Mouse (Mus musculus) lung, embryonic 14.5 days (tissue): ENCODE results near the gene Mapre1. TPM values are rescaled to one million over a fixed set of nuclear protein-coding genes. Genes with fewer than 3 reads are reported as not detected.

Experiments
- ATAC-seq: fragments of 200-750 bp; cut with Nextera tagmentation; 2 replicates; pipeline ENCODE4 v1.8.0; 2017; ENCODE audit warnings: mild to moderate bottlenecking, moderate TSS enrichment, moderate library complexity; ENCODE audit not compliant: insufficient read depth
- DNase-seq: peaks from one replicate; pipeline ENCODE4 v3.0.0-alpha.2; 2015
- H3K27ac ChIP-seq: fragments of 300-500 bp; sonication (generic); 2 replicates; pipeline ENCODE4 v1.5.1; 2014; ENCODE audit warnings: low read depth, mild to moderate bottlenecking, moderate library complexity
- H3K27me3 ChIP-seq: fragments of 300-500 bp; sonication (generic); 2 replicates; pipeline ENCODE4 v1.6.1; 2014; ENCODE audit warnings: low read length, control low read depth; ENCODE audit not compliant: insufficient read depth
- H3K36me3 ChIP-seq: fragments of 300-500 bp; sonication (generic); 2 replicates; pipeline ENCODE4 v1.6.1; 2014; ENCODE audit warnings: control low read depth; ENCODE audit not compliant: insufficient read depth
- H3K4me1 ChIP-seq: fragments of 300-500 bp; sonication (generic); 2 replicates; pipeline ENCODE4 v1.6.1; 2014; ENCODE audit warnings: antibody characterized with exemption, control low read depth; ENCODE audit not compliant: insufficient read depth
- H3K4me2 ChIP-seq: fragments of 300-500 bp; sonication (generic); 2 replicates; pipeline ENCODE4 v1.6.1; 2014; ENCODE audit warnings: mild to moderate bottlenecking
- H3K4me3 ChIP-seq: fragments of 300-500 bp; sonication (generic); 2 replicates; pipeline ENCODE4 v1.5.1; 2014; ENCODE audit warnings: low read depth, low read length
- H3K9ac ChIP-seq: fragments of 300-500 bp; sonication (generic); 2 replicates; pipeline ENCODE4 v1.6.1; 2014
- H3K9me3 ChIP-seq: fragments of 300-500 bp; sonication (generic); 2 replicates; pipeline ENCODE4 v1.6.1; 2016; ENCODE audit warnings: low read depth, low read length, control low read depth
- CTCF ChIP-seq: IDR thresholded peaks from 2 replicates; pipeline ENCODE4 v1.5.1; 2016; ENCODE audit warnings: antibody characterized with exemption, low read depth
- WGBS: fragments of 180-500 bp; shearing (Covaris S2); extraction: QIAGEN DNeasy Blood & Tissue Kit; methylation state at CpG from one replicate; pipeline ENCODE4 v1.1.7; 2014; 5-methylcytosine and 5-hydroxymethylcytosine counted together
- polyA plus RNA-seq: library from polyadenylated mRNA; unstranded; fragments of >200 nt; fragmentation: Nextera tagmentation; extraction: Ambion mirVana; gene quantifications from 2 replicates; pipeline ENCODE4 v1.2.1, GENCODE M21; 2014

Gene Mapre1
- polyA plus RNA-seq, 1 experiment from 2014 or later = 235 TPM

GRCm38 (mm10) chr2:153747994-153748393 lies 6.9 kb downstream of the Mapre1 start:
- no peak for DNase-seq
- no peak overlapping the region for H3K4me2 ChIP-seq
- H3K9ac ChIP-seq = no peak overlapping the region
- H3K36me3 ChIP-seq = peaks cover 39% of the 10 kb centered on the region
- peaks cover 3% of the 10 kb centered on the region; the same call in 1 of the 2 replicates for H3K4me1 ChIP-seq
- no peak overlapping the region for H3K27ac ChIP-seq
- no peak for TF ChIP-seq CTCF
- ATAC-seq = no peak
- H3K27me3 ChIP-seq = no peaks in the 10 kb centered on the region
- H3K4me3 ChIP-seq = no peak overlapping the region
- no peaks in the 10 kb centered on the region for H3K9me3 ChIP-seq

GRCm38 (mm10) chr2:153750363-153750762 lies 9.3 kb downstream of the Mapre1 start:
- ATAC-seq = peak; percentile 35; the same call in 1 of the 2 replicates
- Histone ChIP-seq H3K4me3 (no peak overlapping the region), H3K27ac (no peak overlapping the region), H3K36me3 (peaks cover 54% of the 10 kb centered on the region), H3K9ac (no peak overlapping the region), H3K27me3 (no peaks in the 10 kb centered on the region), H3K4me2 (no peak overlapping the region), H3K9me3 (no peaks in the 10 kb centered on the region), H3K4me1 (no peaks in the 10 kb centered on the region)
- TF ChIP-seq CTCF = no peak
- peak; percentile 60 for DNase-seq
- 57% methylated on average over 2 of the region's 2 CpGs for WGBS

GRCm38 (mm10) chr2:153762121-153762520 lies 21.0 kb downstream of the Mapre1 start:
- H3K9me3 ChIP-seq = no peaks in the 10 kb centered on the region
- H3K9ac ChIP-seq = no peak overlapping the region
- H3K27me3 ChIP-seq = no peaks in the 10 kb centered on the region
- DNase-seq (no peak), ATAC-seq (no peak)
- H3K4me3 ChIP-seq = no peak overlapping the region
- H3K36me3 ChIP-seq = peaks cover 93% of the 10 kb centered on the region
- no peak for TF ChIP-seq CTCF
- H3K4me2 ChIP-seq = no peak overlapping the region
- H3K4me1 ChIP-seq = no peaks in the 10 kb centered on the region
- 85% methylated on average over 5 of the region's 5 CpGs for WGBS
- no peak overlapping the region for H3K27ac ChIP-seq

- H3K36me3 ChIP-seq = peaks cover 76% of the 10 kb centered on the region
- no peaks in the 10 kb centered on the region for H3K27me3 ChIP-seq
These were observed 26.4 kb downstream of the Mapre1 start for GRCm38 (mm10) chr2:153767484-153767883.

GRCm38 (mm10) chr2:153768881-153769280 lies 27.8 kb downstream of the Mapre1 start:
- no peaks in the 10 kb centered on the region for H3K27me3 ChIP-seq
- no peak overlapping the region for H3K4me3 ChIP-seq
- no peak for TF ChIP-seq CTCF
- no peak for DNase-seq
- H3K9ac ChIP-seq = no peak overlapping the region
- H3K4me2 ChIP-seq = no peak overlapping the region
- 0 out of 2 replicates have a peak, but pooled peaks cover 3% of the 10 kb centered on the region for H3K4me1 ChIP-seq
- WGBS = 86% methylated on average over 2 of the region's 2 CpGs
- H3K9me3 ChIP-seq = no peaks in the 10 kb centered on the region
- ATAC-seq = no peak
- no peak overlapping the region for H3K27ac ChIP-seq
- peaks cover 65% of the 10 kb centered on the region for H3K36me3 ChIP-seq

More at GRCm38 (mm10) chr2:153767484-153767883, 26.4 kb downstream of the Mapre1 start:
- 66% methylated on average over 6 of the region's 6 CpGs for WGBS
- Histone ChIP-seq H3K4me1 (0 out of 2 replicates have a peak, but pooled peaks cover 3% of the 10 kb centered on the region), H3K9me3 (no peaks in the 10 kb centered on the region), H3K4me2 (no peak overlapping the region), H3K9ac (no peak overlapping the region), H3K4me3 (no peak overlapping the region), H3K27ac (no peak overlapping the region)
- no peak for TF ChIP-seq CTCF
- ATAC-seq (no peak), DNase-seq (no peak)

GRCm38 (mm10) chr2:153772950-153773349 lies 31.9 kb downstream of the Mapre1 start:
- no peaks in the 10 kb centered on the region for H3K27me3 ChIP-seq
- no peak for ATAC-seq
- DNase-seq = peak; percentile 46
- no peak for TF ChIP-seq CTCF
- no peak overlapping the region for H3K9ac ChIP-seq
- no peaks in the 10 kb centered on the region for H3K9me3 ChIP-seq
- H3K4me1 ChIP-seq = 0 out of 2 replicates have a peak, but pooled peaks cover 3% of the 10 kb centered on the region
- peaks cover 29% of the 10 kb centered on the region for H3K36me3 ChIP-seq
- 65% methylated on average over 4 of the region's 4 CpGs for WGBS
- H3K4me2 ChIP-seq = no peak overlapping the region
- no peak overlapping the region for H3K4me3 ChIP-seq
- H3K27ac ChIP-seq = no peak overlapping the region

GRCm38 (mm10) chr2:153775472-153775871 lies 34.4 kb downstream of the Mapre1 start:
- TF ChIP-seq CTCF = no peak
- DNase-seq (no peak), ATAC-seq (no peak)
- Histone ChIP-seq H3K9me3 (no peaks in the 10 kb centered on the region), H3K27ac (no peak overlapping the region), H3K4me2 (no peak overlapping the region), H3K9ac (no peak overlapping the region), H3K36me3 (peaks cover 12% of the 10 kb centered on the region), H3K4me1 (0 out of 2 replicates have a peak, but pooled peaks cover 7% of the 10 kb centered on the region), H3K4me3 (no peak overlapping the region), H3K27me3 (no peaks in the 10 kb centered on the region)
- WGBS = 96% methylated on average over 4 of the region's 4 CpGs
